Mouse (Mus musculus) cerebellum, adult 11-12 months (tissue): ENCODE measurements around the gene Mre11a.
"Not testable (repeated sequence)": the region's sequence is repeated elsewhere in the genome, so short reads cannot be mapped to it uniquely, and the experiment has no call there.

Source experiments
- DNase-seq: peaks from one replicate; pipeline ENCODE4 v3.0.0; 2022

The Mre11a gene

DNA sequence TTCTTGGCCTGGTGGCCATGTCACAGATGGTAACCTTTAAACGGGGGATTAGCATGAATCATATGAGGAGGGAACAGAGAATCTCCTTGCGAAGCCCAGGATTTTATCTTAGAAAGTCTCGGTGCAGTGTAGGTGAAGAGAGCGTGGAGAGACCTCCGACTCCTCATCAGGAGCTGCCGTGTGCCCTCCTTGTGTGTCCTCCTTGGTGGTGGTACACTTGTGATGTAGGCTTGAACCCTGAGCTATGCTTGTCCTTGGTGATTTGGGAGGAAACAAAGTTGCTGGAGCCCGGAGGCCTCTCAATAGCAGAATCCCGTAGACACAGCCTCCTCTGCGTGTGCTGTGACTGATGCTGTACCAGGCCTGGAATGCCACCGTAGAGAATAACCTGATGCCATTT lies 86.3 kb downstream of the Mre11a start:
- no peak for DNase-seq

DNA sequence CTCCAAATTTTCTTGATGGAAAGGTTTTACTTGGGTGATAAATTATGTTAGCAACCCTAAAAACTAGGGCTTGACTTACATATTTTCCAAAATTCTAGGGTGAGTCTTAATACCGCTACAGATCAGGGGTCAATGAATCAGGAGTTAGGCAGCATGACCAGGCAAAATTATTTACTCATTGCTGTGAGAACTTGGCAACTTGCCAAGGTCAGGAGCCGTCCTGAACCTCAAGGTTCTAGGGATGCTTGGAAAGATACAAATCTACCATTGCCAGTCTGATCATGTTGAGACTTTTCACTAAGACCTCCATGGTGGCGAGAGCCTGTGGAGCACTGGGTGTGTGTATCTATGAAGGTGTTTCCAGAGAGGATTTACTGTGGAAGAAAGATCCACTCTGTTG lies 87.1 kb downstream of the Mre11a start:
- DNase-seq: no peak

DNA sequence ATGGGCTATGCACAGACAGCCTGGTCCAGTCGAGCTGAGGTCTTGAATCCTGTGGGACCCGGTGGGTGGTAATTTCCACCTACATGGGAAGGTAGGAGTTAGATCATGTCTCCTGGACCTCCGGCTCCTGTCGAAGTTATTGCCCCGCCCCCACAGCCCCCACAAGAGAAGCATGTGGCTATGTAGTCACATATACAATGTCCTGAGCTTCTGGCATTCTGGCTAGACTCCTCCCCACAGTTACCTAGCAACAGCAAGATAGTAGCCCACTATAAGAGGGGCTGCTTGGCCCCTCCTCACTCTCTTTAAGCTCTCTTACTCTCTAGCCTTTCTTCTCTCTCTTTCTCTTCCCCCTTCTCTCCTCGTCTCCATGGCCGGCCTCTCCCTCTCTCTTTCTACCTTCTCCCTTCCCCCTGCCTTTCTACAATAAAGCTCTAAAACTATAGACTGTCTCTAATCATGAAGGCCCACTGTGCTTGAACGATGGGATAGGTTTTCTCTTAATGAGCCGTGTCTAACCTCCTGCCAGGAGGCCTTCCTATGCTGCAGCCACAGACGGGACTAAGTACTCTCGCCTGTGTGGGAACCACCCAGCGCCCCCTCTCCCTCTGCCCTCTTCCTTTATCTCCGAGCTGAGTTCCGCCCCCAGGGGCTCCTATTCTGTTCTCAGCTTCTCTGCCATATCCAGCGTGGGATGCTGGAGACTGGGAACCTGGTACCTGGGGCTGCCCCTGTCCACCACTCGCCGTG lies 87.9 kb downstream of the Mre11a start:
- no peak for DNase-seq

DNA sequence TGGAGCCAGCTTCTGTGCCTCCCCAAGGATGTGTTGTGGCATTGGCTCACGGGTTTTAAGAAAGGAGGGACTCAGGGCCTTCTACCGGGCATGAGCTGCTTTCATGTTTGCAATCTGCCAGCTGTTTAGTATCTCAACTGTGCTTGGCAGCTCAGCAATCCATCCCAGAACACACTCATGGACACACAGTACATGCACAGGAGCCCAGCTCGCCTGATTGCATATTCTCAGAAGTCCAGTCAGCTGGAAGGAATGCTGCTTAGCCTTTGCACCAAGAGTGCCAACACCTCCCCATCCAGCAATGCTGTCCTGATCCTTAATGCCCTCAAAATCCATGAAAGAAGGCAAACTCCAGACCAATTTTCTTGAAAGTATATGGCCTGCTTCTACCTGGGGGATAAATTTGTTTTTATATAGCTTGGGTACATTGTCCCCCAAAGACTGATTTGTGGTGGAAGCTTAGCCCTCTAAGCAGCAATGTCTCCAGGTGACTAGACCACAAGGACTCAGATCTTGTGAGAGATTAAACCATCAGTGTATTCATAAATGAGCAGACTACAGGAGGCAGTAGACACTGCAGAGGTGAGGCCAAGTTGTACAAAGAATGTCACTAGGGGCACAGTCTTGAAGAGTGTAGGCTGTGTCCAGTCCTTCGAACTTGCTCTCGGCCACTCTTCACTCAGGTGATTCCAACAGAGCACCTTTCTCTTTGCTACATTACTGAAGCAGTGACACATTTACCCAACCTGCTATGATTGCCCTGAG lies 91.5 kb downstream of the Mre11a start:
- no peak for DNase-seq

DNA sequence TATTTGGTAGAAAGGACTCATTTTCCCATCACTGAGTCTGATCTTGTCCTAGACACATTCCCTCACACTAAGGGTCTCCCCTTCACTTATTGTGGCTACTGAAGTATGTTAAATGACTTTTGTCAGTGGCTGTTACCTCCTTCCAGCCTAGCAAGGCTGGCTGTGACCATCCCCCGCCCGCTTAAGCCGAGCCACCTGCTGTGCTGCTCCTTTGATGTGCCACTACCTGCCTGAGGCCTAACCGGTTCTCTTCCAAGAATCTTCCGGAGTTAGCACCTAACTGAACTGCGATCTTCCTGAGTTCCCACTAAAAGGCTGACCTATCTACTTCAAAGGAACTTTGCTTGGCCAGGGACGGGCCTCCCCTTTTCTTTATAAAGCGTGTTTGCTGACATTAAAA lies 92.1 kb downstream of the Mre11a start:
- DNase-seq: not testable (repeated sequence)

DNA sequence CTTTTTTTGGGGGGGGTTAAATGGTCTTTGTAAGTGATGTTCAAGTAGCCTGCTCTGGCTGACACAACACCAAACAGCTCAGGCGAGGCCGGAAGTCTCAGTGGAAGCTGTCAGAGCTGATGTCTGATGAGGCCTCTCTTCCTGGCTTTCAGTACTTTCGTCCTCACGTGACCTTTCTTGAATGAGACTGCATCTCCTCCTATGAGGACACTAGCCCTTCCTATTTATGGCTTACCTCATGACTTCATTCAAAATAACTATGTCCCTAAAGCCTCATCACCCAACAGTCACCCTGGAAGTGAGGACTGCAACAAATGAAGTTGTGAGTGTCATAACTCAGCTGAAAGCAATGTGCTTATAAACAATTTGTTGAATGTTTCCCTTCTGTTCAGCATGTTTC lies 100.2 kb downstream of the Mre11a start:
- DNase-seq: no peak

DNA sequence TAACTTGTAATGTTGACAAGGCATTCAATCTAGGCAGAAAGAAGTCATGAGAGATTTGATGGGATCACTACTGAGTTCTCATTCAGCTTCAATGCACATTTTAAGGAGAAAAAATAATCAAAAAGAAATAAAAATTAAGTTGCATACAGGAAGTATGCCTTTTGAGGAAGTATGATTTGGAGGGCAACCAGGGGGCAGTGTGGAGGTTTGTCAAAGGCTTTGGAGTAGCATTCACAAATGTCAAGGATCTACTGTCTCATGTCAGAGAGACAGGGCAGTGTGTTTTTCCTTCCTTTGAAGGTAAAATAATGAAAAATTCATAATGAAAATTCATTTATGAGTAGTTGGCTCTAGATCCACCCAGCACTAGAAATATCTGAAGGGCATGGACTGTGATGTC lies 100.7 kb downstream of the Mre11a start:
- no peak for DNase-seq

DNA sequence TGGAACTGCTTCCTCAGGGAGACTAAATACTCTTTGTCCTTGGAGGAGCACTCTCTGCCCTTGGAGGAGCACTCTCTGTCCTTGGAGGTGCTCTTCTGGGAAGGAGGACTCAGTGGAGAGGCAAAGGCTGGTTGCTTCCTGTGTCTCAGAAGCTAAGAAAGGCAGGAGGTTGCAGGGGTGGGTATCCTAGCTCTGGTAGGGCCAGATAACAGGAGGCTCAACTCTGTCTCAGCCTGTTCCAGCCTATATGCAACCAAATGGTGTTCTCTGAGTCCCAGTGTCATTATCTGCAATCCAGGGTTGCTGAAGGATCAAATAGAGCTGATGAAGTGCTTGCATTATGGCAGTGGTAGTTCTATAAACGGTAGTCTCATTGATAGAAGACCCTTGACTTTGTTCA lies 101.5 kb downstream of the Mre11a start:
- DNase-seq: no peak
